Mouse (Mus musculus): Measurements from ENCODE around the gene Rpl26.

Gene Rpl26

GRCm38 (mm10) chr11:68901351-68902046 lies at the start of gene Rpl26:
Rpl26 (plus strand) TSS chr11:68901583.
- DNase-seq, result peak; percentile 99 to 100

GRCm38 (mm10) chr11:68851644-68852485 lies 49.5 kb upstream of the Rpl26 start:
- no peak for DNase-seq

- DNase-seq, result peak; percentile 76 to 85
Measured at GRCm38 (mm10) chr11:68852486-68852901, 48.9 kb upstream of the Rpl26 start.

- peak; percentile 100 for DNase-seq
Measured at GRCm38 (mm10) chr11:68852932-68853409, 48.4 kb upstream of the Rpl26 start.

- DNase-seq, result peak; percentile 32 to 63
Measured at GRCm38 (mm10) chr11:68853611-68854401, 47.6 kb upstream of the Rpl26 start.

- no peak for DNase-seq
Measured at GRCm38 (mm10) chr11:68854621-68855020, 46.8 kb upstream of the Rpl26 start.

GRCm38 (mm10) chr11:68857329-68857728 lies 44.1 kb upstream of the Rpl26 start:
- DNase-seq, result no peak

GRCm38 (mm10) chr11:68859943-68860593 lies 41.3 kb upstream of the Rpl26 start:
- DNase-seq, result no peak

GRCm38 (mm10) chr11:68862260-68862659 lies 39.1 kb upstream of the Rpl26 start:
- DNase-seq, result no peak

GRCm38 (mm10) chr11:68863631-68864091 lies 37.7 kb upstream of the Rpl26 start:
- DNase-seq, result no peak

- DNase-seq, result peak; percentile 82 to 90
Measured at GRCm38 (mm10) chr11:68864544-68865189, 36.7 kb upstream of the Rpl26 start.

GRCm38 (mm10) chr11:68871277-68871676 lies 30.1 kb upstream of the Rpl26 start:
- DNase-seq, result no peak

GRCm38 (mm10) chr11:68871748-68872147 lies 29.6 kb upstream of the Rpl26 start, which contains the start of gene Ndel1:
Ndel1 (minus strand) TSS chr11:68871858.
- DNase-seq, result peak; percentile 38 to 68

- DNase-seq, result peak; percentile 75 to 79
Measured at GRCm38 (mm10) chr11:68874841-68875240, 26.5 kb upstream of the Rpl26 start.

- DNase-seq, result no peak
Measured at GRCm38 (mm10) chr11:68878811-68879210, 22.6 kb upstream of the Rpl26 start.

- DNase-seq, result no peak
Measured at GRCm38 (mm10) chr11:68882107-68882506, 19.3 kb upstream of the Rpl26 start.

GRCm38 (mm10) chr11:68883843-68884242 lies 17.5 kb upstream of the Rpl26 start:
- no peak for DNase-seq

GRCm38 (mm10) chr11:68884368-68884767 lies 17.0 kb upstream of the Rpl26 start:
- no peak for DNase-seq

- no peak for DNase-seq
Measured at GRCm38 (mm10) chr11:68886091-68886490, 15.3 kb upstream of the Rpl26 start.

GRCm38 (mm10) chr11:68888253-68888652 lies 13.1 kb upstream of the Rpl26 start, which contains the start of gene Rnf222:
Rnf222 (plus strand) TSS chr11:68888553.
- no peak for DNase-seq

- DNase-seq, result no peak
Measured at GRCm38 (mm10) chr11:68888653-68889052, 12.7 kb upstream of the Rpl26 start.

GRCm38 (mm10) chr11:68890625-68891024 lies 10.8 kb upstream of the Rpl26 start:
- DNase-seq, result no peak
